Mouse (Mus musculus): Measurements from ENCODE around the gene Zfp92.

The Zfp92 gene

DNA sequence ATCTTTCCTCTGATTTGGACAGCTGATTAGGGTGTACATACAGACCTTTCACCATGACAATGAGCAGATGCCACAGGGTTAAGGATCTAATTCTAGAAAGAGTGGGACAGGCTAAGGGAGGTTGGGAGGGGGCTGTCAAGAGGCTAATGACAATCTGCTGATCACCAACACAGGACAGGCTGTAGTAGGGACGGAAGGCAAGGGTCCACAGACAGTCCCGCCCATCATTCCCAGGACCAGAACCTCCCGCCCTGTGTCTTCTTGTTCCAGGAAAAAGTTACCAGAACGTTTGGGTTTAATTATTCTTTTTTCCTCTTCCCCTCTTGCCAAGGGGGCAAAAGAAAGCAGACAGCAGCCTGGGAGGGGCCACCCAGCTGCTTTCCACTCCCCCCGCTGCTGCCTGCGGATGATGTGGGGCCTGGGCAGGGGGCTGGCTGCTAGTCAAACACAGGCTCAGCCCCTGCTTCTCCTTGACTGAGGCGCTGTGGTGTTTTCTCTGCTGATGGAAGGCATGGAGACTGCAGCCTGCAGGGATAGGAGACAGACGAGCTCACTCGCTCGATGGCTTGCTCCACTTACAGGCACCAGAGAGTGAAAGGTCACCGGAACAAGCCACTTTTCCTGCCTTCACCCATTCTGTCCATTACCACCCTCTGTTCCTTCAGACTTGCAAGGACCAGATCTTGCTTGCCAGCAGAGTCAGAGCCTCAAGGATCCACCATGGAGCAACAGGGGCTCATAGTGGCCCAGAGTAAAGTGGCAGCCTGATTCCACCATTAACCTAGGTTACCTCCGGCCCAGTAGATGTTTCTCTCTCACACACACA, 63.7 kb downstream of the Zfp92 start:
- DNase-seq (ENCODE audit: low read depth, low spot score) = no peak

- no peak for DNase-seq (ENCODE audit: low read depth, low spot score)
These were observed 64.9 kb downstream of the Zfp92 start for GRCm38 (mm10) chrX:73475658-73476256.

- DNase-seq (ENCODE audit: low read depth, low spot score) = no peak
These were observed 65.7 kb downstream of the Zfp92 start for GRCm38 (mm10) chrX:73476621-73477020.

DNA sequence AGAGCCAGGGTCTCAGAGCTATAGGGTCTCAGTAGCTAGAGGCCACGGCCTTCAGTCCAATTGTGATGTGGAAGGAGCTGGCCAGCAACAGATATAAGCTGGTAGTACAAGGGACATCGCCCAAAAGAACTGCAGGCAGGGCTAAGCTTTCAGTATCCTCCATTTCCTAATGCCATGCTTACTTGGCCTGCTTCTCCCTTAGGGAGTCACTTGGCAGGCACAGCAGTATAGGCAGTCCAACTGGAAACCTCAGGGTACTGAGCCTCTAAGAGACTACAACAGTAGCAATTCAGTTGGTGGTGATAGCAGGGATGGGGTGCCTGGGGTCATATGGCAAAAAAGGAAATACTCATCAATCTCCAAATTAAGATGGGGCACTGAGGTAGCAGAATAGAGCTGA, 66.6 kb downstream of the Zfp92 start:
- no peak for DNase-seq (ENCODE audit: low read depth, low spot score)

Measured in retina, adult 2 months (tissue).